Mouse (Mus musculus) heart, embryonic 15.5 days (tissue): Measurements from ENCODE around the gene AI837181. TPM values are rescaled to one million over a fixed set of nuclear protein-coding genes. Genes with fewer than 3 reads are reported as not detected.

Experiments
- ATAC-seq: fragments of 200-750 bp; cut with Nextera tagmentation; replicated peaks from 2 replicates; pipeline ENCODE4 v1.8.0; 2017; ENCODE audit warnings: low read depth, moderate TSS enrichment; ENCODE audit not compliant: insufficient number of reproducible peaks, insufficient read depth, low FRiP score
- H3K27ac ChIP-seq: fragments of 300-500 bp; sonication (generic); 2 replicates; pipeline ENCODE4 v1.5.1; 2015; ENCODE audit warnings: mild to moderate bottlenecking, inconsistent platforms
- H3K27me3 ChIP-seq: fragments of 300-500 bp; sonication (generic); 2 replicates; pipeline ENCODE4 v1.6.1; 2015; ENCODE audit warnings: inconsistent platforms
- H3K36me3 ChIP-seq: fragments of 300-500 bp; sonication (generic); 2 replicates; pipeline ENCODE4 v1.6.1; 2015; ENCODE audit warnings: mild to moderate bottlenecking, inconsistent platforms
- H3K4me1 ChIP-seq: fragments of 300-500 bp; sonication (generic); replicated peaks from 2 replicates; pipeline ENCODE4 v1.6.1; 2015; ENCODE audit warnings: inconsistent platforms
- H3K4me2 ChIP-seq: fragments of 300-500 bp; sonication (generic); 2 replicates; pipeline ENCODE4 v1.6.1; 2015; ENCODE audit warnings: inconsistent platforms, mild to moderate bottlenecking, moderate library complexity
- H3K4me3 ChIP-seq: fragments of 300-500 bp; sonication (generic); 2 replicates; pipeline ENCODE4 v1.5.1; 2015; ENCODE audit warnings: mild to moderate bottlenecking, inconsistent platforms
- H3K9ac ChIP-seq: fragments of 300-500 bp; sonication (generic); 2 replicates; pipeline ENCODE4 v1.6.1; 2015; ENCODE audit warnings: mild to moderate bottlenecking, inconsistent platforms
- H3K9me3 ChIP-seq: fragments of 300-500 bp; sonication (generic); replicated peaks from 2 replicates; pipeline ENCODE4 v1.6.1; 2016; ENCODE audit warnings: inconsistent platforms
- WGBS: fragments of 180-500 bp; shearing (Covaris S2); methylation state at CpG from one replicate; pipeline ENCODE4 v1.1.7; 2015; ENCODE audit warnings: mixed read lengths; 5-methylcytosine and 5-hydroxymethylcytosine counted together
- polyA plus RNA-seq: library from polyadenylated mRNA; unstranded; fragments of >200 nt; fragmentation: Nextera tagmentation; extraction: Ambion mirVana; gene quantifications from 2 replicates; pipeline ENCODE4 v1.2.1, GENCODE M21; 2015

The AI837181 gene
- polyA plus RNA-seq, 1 experiment from 2014 or later, result 34.8 TPM

GRCm38 (mm10) chr19:5429219-5429618 lies 4.3 kb downstream of the AI837181 start:
- Histone ChIP-seq H3K4me1 (peaks cover 47% of the 10 kb centered on the region), H3K36me3 (peaks cover 14% of the 10 kb centered on the region), H3K4me3 (no peak overlapping the region), H3K9ac (no peak overlapping the region), H3K4me2 (no peak overlapping the region), H3K9me3 (no peaks in the 10 kb centered on the region), H3K27me3 (no peaks in the 10 kb centered on the region), H3K27ac (no peak overlapping the region)
- ATAC-seq, result no peak
- 77% methylated on average over 4 of the region's 4 CpGs for WGBS

GRCm38 (mm10) chr19:5429806-5430205 lies 4.9 kb downstream of the AI837181 start:
- H3K9me3 ChIP-seq, result no peaks in the 10 kb centered on the region
- H3K36me3 ChIP-seq, result peaks cover 14% of the 10 kb centered on the region
- H3K4me3 ChIP-seq, result no peak overlapping the region
- WGBS, result 47% methylated on average over 8 of the region's 8 CpGs
- H3K4me2 ChIP-seq, result no peak overlapping the region
- H3K9ac ChIP-seq, result no peak overlapping the region
- no peak for ATAC-seq
- H3K27me3 ChIP-seq, result no peaks in the 10 kb centered on the region
- peaks cover 47% of the 10 kb centered on the region for H3K4me1 ChIP-seq
- 0 out of 2 replicates have a peak overlapping the region, but pooled peaks have one; percentile 4 for H3K27ac ChIP-seq

- H3K36me3 ChIP-seq, result peaks cover 14% of the 10 kb centered on the region
- ATAC-seq, result no peak
- H3K9me3 ChIP-seq, result no peaks in the 10 kb centered on the region
- H3K27ac ChIP-seq, result 0 out of 2 replicates have a peak overlapping the region, but pooled peaks have one; percentile 4
- H3K4me3 ChIP-seq, result no peak overlapping the region
- no peak overlapping the region for H3K9ac ChIP-seq
- peaks cover 47% of the 10 kb centered on the region for H3K4me1 ChIP-seq
- no peak overlapping the region for H3K4me2 ChIP-seq
- WGBS, result 68% methylated on average over 1 of the region's 1 CpGs
- H3K27me3 ChIP-seq, result no peaks in the 10 kb centered on the region
Measured at GRCm38 (mm10) chr19:5430408-5430807, 5.5 kb downstream of the AI837181 start.

- WGBS, result 67% methylated on average over 4 of the region's 4 CpGs
- Histone ChIP-seq H3K4me2 (no peak overlapping the region), H3K4me1 (peaks cover 32% of the 10 kb centered on the region), H3K4me3 (no peak overlapping the region), H3K9me3 (no peaks in the 10 kb centered on the region), H3K9ac (no peak overlapping the region), H3K27ac (no peak overlapping the region), H3K27me3 (peaks cover 3% of the 10 kb centered on the region; the same call in 1 of the 2 replicates), H3K36me3 (peaks cover 3% of the 10 kb centered on the region; the same call in 1 of the 2 replicates)
- ATAC-seq, result no peak
Measured at GRCm38 (mm10) chr19:5431911-5432464, 7.0 kb downstream of the AI837181 start.

GRCm38 (mm10) chr19:5432992-5433852 lies 8.3 kb downstream of the AI837181 start:
- Histone ChIP-seq H3K36me3 (no peaks in the 10 kb centered on the region), H3K4me2 (peak overlapping the region; percentile 86), H3K4me3 (peak overlapping the region; percentile 46), H3K4me1 (peaks cover 29% of the 10 kb centered on the region), H3K9me3 (no peaks in the 10 kb centered on the region), H3K27me3 (peaks cover 5% of the 10 kb centered on the region; the same call in 1 of the 2 replicates), H3K9ac (peak overlapping the region; percentile 47), H3K27ac (peak overlapping the region; percentile 73)
- 6% methylated on average over 16 of the region's 16 CpGs for WGBS
- peak; percentile 58; the same call in 1 of the 2 replicates for ATAC-seq

- Histone ChIP-seq H3K4me3 (peak overlapping the region; percentile 46; the same call in 1 of the 2 replicates), H3K27me3 (peaks cover 5% of the 10 kb centered on the region; the same call in 1 of the 2 replicates), H3K9me3 (no peaks in the 10 kb centered on the region), H3K36me3 (no peaks in the 10 kb centered on the region), H3K9ac (no peak overlapping the region), H3K27ac (peak overlapping the region; percentile 73; the same call in 1 of the 2 replicates), H3K4me1 (peaks cover 28% of the 10 kb centered on the region), H3K4me2 (peak overlapping the region; percentile 86)
- WGBS, result 48% methylated on average over 7 of the region's 7 CpGs
- ATAC-seq, result no peak
Measured at GRCm38 (mm10) chr19:5433951-5434350, 9.0 kb downstream of the AI837181 start.

- Histone ChIP-seq H3K27me3 (peaks cover 41% of the 10 kb centered on the region), H3K27ac (no peak overlapping the region), H3K4me2 (no peak overlapping the region), H3K9ac (no peak overlapping the region), H3K36me3 (no peaks in the 10 kb centered on the region), H3K4me3 (no peak overlapping the region), H3K4me1 (peaks cover 20% of the 10 kb centered on the region), H3K9me3 (no peaks in the 10 kb centered on the region)
- WGBS, result 61% methylated on average over 9 of the region's 9 CpGs
- no peak for ATAC-seq
Measured at GRCm38 (mm10) chr19:5444371-5444908, 19.5 kb downstream of the AI837181 start.

GRCm38 (mm10) chr19:5444954-5445353 lies 20.0 kb downstream of the AI837181 start:
- Histone ChIP-seq H3K27me3 (peaks cover 46% of the 10 kb centered on the region), H3K4me3 (no peak overlapping the region), H3K4me2 (no peak overlapping the region), H3K9ac (no peak overlapping the region), H3K9me3 (no peaks in the 10 kb centered on the region), H3K36me3 (no peaks in the 10 kb centered on the region), H3K27ac (no peak overlapping the region), H3K4me1 (peaks cover 20% of the 10 kb centered on the region)
- WGBS, result 15% methylated on average over 7 of the region's 7 CpGs
- ATAC-seq, result no peak

- no peaks in the 10 kb centered on the region for H3K9me3 ChIP-seq
- H3K4me2 ChIP-seq, result no peak overlapping the region
- H3K27ac ChIP-seq, result no peak overlapping the region
- no peak overlapping the region for H3K4me3 ChIP-seq
- WGBS, result 83% methylated on average over 5 of the region's 5 CpGs
- no peak overlapping the region for H3K9ac ChIP-seq
- H3K4me1 ChIP-seq, result peaks cover 20% of the 10 kb centered on the region
- ATAC-seq, result no peak
- no peaks in the 10 kb centered on the region for H3K36me3 ChIP-seq
- peaks cover 54% of the 10 kb centered on the region for H3K27me3 ChIP-seq
Measured at GRCm38 (mm10) chr19:5445747-5446146, 20.8 kb downstream of the AI837181 start.

- Histone ChIP-seq H3K9me3 (no peaks in the 10 kb centered on the region), H3K27me3 (peaks cover 54% of the 10 kb centered on the region), H3K27ac (no peak within 1 kb of the TSS), H3K4me3 (peak within 1 kb of the TSS; percentile 60), H3K4me2 (peak within 1 kb of the TSS; percentile 95), H3K9ac (peak within 1 kb of the TSS; percentile 42), H3K36me3 (no peaks in the 10 kb centered on the region), H3K4me1 (peaks cover 20% of the 10 kb centered on the region)
- WGBS, result under 1% methylated on average over 70 of the region's 70 CpGs
- peak; percentile 70 for ATAC-seq
Measured at GRCm38 (mm10) chr19:5447515-5448353, 22.8 kb downstream of the AI837181 start, which contains the start of gene Fosl1. Gene Fosl1 (plus strand): TSS chr19:5447547.
